Mouse (Mus musculus) megakaryocyte-erythroid progenitor cell, adult 5 weeks (primary cell): ENCODE measurements around the gene Kdm5d. TPM values are rescaled to one million over a fixed set of nuclear protein-coding genes. Genes with fewer than 3 reads are reported as not detected.

ENCODE experiments used
- polyA plus RNA-seq: library from polyadenylated mRNA; stranded (reverse); fragments of >175 nt; gene quantifications from 2 replicates; pipeline ENCODE4 v1.2.3, GENCODE M21; 2012

Gene Kdm5d
- not detected in 2 replicates for polyA plus RNA-seq

DNA sequence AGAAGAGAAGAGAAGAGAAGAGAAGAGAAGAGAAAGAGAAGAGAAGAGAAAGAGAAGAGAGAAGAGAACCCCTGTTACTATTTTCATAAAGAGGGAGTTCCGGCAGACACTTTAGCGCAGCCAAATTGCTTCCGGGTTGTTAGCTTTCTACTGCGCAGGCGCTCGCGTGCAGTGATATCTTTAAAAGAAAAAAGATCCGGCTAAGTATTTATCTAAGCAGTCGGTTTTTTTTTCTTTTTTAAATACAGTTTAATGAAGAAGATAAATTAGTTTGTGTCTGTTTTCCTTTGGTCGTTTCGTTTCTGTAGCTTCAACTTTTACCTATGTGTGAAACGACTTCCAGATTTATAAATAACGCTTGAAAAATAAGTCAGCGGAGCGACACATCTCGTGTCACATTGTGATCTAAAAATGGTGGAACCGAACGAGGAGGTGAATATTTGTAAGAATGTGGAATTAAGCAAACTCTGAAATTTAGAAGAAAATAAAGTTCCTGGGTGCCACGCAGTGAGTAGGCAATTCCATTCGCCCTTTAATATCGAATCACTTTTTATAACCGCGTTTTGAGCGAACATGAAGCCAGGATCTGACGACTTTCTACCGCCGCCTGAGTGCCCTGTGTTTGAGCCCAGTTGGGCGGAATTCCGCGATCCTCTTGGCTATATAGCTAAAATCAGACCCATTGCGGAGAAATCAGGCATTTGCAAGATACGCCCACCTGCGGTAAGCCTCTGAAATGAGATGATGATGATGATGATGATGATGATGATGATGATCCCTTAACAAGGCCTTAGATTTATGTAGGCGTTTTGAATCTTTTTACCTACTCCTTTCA is at the start of gene Kdm5d:
TSS of gene Kdm5d (plus strand) at position 396 of the 835 bp plus-strand sequence.

Other genes starting within 250 kb of the Kdm5d start
- not detected in 2 replicates for gene Zfy1, start 100.4 kb upstream of the Kdm5d start, polyA plus RNA-seq
- not detected in 2 replicates for gene Uba1y, start 79.1 kb upstream of the Kdm5d start, polyA plus RNA-seq
- not detected in 2 replicates for gene Eif2s3y, start 112.8 kb downstream of the Kdm5d start, polyA plus RNA-seq